Mouse (Mus musculus): ENCODE measurements around the gene Fam122a. TPM values are rescaled to one million over a fixed set of nuclear protein-coding genes. Genes with fewer than 3 reads are reported as not detected.

Fam122a gene
- polyA plus RNA-seq, 1 experiment from 2014 or later: 56.1 TPM

DNA sequence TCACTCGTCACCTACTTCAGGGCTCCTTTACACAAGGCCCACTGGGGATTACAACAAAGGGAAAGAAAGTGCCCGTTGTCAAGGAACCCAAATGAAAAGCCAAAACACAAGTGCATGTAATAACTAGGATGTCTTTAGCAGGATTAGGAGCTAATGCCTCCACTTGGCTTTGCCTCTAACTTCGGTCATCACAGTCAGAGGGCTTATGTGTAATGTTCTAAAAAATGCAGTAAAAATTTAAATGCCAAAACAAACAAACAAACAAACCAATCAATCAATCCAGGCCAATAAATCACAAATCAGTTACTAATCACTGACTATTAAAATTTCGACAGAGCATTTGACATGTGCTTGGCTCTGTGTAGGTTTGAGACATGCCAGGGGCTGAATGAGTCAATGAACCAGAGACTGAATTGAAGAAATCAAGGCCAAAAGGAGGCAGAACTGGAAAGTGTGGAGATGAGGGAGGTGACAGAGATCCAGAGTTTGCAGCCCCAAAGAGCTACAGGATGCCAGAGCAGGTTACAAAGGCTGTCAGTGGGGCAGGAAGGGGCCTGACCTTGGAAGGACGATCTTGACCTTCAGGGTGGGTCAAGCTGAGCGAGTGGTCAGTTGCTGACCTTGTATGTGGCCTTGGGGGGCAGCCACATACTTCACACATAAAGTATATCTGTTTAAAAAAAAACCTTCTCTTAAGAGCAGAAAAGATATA lies 21.8 kb downstream of the Fam122a start:
- Histone ChIP-seq H3K36me3 (no peaks in the 10 kb centered on the region), H3K4me2 (no peak overlapping the region), H3K4me3 (no peak overlapping the region), H3K27ac (ENCODE audit: poor library complexity, severe bottlenecking) (no peak overlapping the region), H3K9me3 (replicated peaks) (no peaks in the 10 kb centered on the region), H3K27me3 (replicated peaks) (no peaks in the 10 kb centered on the region), H3K4me1 (replicated peaks) (peaks cover 51% of the 10 kb centered on the region), H3K9ac (no peak overlapping the region)
- WGBS: 73% methylated on average over 6 of the region's 6 CpGs
- no peak for ATAC-seq (ENCODE audit: insufficient number of reproducible peaks, low FRiP score)

DNA sequence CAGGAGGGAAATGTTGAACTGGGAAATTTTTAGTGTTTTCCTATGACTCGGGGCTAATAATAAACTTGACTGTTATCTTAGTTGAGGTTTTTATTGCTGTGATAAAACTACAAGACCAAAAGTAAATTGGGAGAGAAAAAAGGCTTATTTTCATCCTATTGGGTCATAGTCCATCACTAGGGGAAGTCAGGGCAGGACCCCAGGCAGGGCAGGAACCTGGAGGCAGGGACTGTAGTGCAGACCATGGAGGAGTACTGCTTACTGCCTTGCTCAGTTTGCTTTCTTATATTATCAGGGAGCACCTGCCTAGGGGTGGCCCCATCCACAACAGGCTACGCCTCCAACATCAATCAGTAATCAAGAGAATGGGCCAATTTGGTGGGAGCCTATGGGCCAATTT lies 22.7 kb downstream of the Fam122a start:
- no peaks in the 10 kb centered on the region for H3K9me3 ChIP-seq (replicated peaks)
- no peak overlapping the region for H3K4me3 ChIP-seq
- no peaks in the 10 kb centered on the region for H3K27me3 ChIP-seq (replicated peaks)
- peaks cover 55% of the 10 kb centered on the region for H3K4me1 ChIP-seq (replicated peaks)
- no peak overlapping the region for H3K4me2 ChIP-seq
- no peaks in the 10 kb centered on the region for H3K36me3 ChIP-seq
- H3K27ac ChIP-seq (ENCODE audit: poor library complexity, severe bottlenecking): no peak overlapping the region
- H3K9ac ChIP-seq: no peak overlapping the region
- WGBS: 85% methylated on average over 2 of the region's 2 CpGs
- no peak for ATAC-seq (ENCODE audit: insufficient number of reproducible peaks, low FRiP score)

DNA sequence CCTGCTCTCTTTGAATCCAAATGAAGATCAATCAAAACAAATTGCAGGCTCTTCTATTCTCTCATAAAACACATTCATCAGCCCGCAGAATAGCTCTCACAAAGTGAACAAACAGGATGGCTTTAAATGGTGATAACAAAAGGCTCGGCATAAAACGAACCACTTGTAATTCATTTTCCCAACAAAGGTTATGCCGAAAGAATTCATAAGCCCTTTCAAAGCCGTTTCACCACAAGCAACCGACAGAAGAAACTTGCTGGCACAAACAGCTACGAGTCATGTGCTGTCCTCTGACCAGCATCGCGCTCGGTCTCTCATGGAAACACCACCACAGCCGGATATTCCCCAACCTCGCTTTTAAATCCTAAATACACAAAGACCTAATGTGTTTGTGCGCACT lies 23.8 kb downstream of the Fam122a start:
- ATAC-seq (ENCODE audit: insufficient number of reproducible peaks, low FRiP score): no peak
- H3K9ac ChIP-seq: no peak overlapping the region
- H3K36me3 ChIP-seq: no peaks in the 10 kb centered on the region
- H3K4me1 ChIP-seq (replicated peaks): peaks cover 55% of the 10 kb centered on the region
- no peaks in the 10 kb centered on the region for H3K9me3 ChIP-seq (replicated peaks)
- H3K4me2 ChIP-seq: no peak overlapping the region
- no peak overlapping the region for H3K27ac ChIP-seq (ENCODE audit: poor library complexity, severe bottlenecking)
- 86% methylated on average over 13 of the region's 13 CpGs for WGBS
- H3K27me3 ChIP-seq (replicated peaks): no peaks in the 10 kb centered on the region
- no peak overlapping the region for H3K4me3 ChIP-seq

DNA sequence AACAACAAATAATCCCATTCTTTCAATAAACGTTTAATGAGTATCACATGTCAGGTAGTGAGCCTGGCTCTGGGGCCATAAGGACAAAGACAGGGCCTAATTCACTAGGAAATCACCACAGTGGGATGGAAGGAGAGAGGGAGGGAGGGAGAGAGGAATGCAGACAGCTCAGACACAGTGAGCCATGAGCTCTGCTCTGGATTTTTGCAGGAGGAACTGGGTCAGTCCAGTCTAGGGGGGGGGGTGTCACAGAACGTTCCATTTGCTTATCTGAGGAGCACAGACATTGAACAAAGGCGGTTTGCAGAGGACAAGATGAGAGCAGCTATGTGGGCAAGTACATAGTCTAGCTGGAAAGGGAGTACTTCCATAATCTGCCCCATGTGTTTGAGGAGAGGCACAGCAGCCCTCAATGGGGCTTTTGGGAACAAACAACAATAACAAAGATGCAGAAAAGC lies 24.7 kb downstream of the Fam122a start:
- ATAC-seq (ENCODE audit: insufficient number of reproducible peaks, low FRiP score): peak; percentile 83
- Histone ChIP-seq H3K27me3 (replicated peaks) (no peaks in the 10 kb centered on the region), H3K36me3 (no peaks in the 10 kb centered on the region), H3K9me3 (replicated peaks) (no peaks in the 10 kb centered on the region), H3K4me2 (0 out of 2 replicates have a peak overlapping the region, but pooled peaks have one; percentile 13), H3K9ac (no peak overlapping the region), H3K4me3 (no peak overlapping the region), H3K27ac (ENCODE audit: poor library complexity, severe bottlenecking) (peak overlapping the region; percentile 68), H3K4me1 (replicated peaks) (peaks cover 55% of the 10 kb centered on the region)
- 12% methylated on average over 3 of the region's 3 CpGs for WGBS

DNA sequence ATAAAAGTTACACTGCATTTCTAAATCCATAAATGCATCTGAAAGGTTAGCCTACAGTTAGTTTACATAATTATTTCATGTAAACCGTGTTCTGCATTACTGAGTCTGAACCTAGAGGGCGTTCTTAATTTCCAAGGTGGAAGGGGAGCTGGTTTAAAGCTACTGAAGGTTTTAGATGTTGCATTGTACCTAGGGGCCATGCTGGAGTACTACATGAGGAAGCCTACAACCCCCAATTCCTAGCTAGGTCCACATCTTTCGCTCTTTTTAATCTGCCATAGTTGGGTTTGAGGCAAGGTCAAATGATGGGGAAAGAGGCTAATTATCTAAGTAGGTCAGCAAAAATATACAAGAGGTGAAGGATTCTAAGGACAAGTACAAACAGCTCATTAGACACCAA lies 25.5 kb downstream of the Fam122a start:
- Histone ChIP-seq H3K27me3 (replicated peaks) (no peaks in the 10 kb centered on the region), H3K4me3 (no peak overlapping the region), H3K9me3 (replicated peaks) (no peaks in the 10 kb centered on the region), H3K27ac (ENCODE audit: poor library complexity, severe bottlenecking) (peak overlapping the region; percentile 68), H3K9ac (no peak overlapping the region), H3K4me1 (replicated peaks) (peaks cover 46% of the 10 kb centered on the region), H3K36me3 (no peaks in the 10 kb centered on the region), H3K4me2 (no peak overlapping the region)
- no peak for ATAC-seq (ENCODE audit: insufficient number of reproducible peaks, low FRiP score)
- 88% methylated on average over 3 of the region's 3 CpGs for WGBS

DNA sequence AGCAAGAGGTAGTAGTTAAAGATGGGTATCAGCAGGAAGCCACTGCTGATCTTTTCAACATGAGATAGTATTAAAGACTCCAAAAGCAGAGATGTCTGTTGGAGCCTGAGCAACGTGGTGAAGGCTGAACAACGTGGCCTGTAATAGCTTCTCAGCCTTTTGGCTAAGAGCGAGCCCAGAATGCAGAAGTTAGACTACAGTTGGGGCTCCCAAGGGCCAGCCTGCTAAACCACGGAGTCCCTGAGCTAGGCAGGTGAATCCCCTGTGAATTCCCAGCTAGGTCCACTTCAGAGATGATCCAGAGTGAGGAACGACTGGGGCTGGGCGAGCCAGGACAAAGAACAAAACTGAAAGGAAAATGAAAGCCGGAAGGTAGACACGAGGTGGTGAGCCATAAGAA lies 26.4 kb downstream of the Fam122a start:
- Histone ChIP-seq H3K9me3 (replicated peaks) (no peaks in the 10 kb centered on the region), H3K4me2 (no peak overlapping the region), H3K27me3 (replicated peaks) (no peaks in the 10 kb centered on the region), H3K4me1 (replicated peaks) (peaks cover 38% of the 10 kb centered on the region), H3K9ac (no peak overlapping the region), H3K27ac (ENCODE audit: poor library complexity, severe bottlenecking) (no peak overlapping the region), H3K36me3 (no peaks in the 10 kb centered on the region), H3K4me3 (no peak overlapping the region)
- WGBS: 91% methylated on average over 8 of the region's 8 CpGs
- ATAC-seq (ENCODE audit: insufficient number of reproducible peaks, low FRiP score): no peak

DNA sequence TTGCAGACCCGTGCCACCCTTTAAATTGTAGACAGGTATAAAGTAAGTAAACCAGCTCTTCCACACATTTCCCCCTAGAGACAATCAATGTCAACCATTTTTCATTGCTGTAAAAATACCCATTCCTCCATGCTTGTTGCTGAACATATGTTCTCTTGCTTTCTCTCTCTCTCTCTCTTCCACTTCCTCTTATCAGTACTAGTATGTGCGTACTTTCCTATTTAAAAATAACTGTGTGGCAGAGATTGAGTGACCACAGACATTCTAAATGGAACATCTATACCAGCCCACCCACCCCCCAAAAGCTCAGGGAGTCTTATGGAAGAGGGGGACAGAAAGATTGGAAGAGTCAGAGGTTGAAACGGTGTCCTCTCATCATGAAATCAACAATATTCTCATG lies 32.8 kb downstream of the Fam122a start:
- Histone ChIP-seq H3K9ac (no peak overlapping the region), H3K27me3 (replicated peaks) (no peaks in the 10 kb centered on the region), H3K4me2 (no peak overlapping the region), H3K4me1 (replicated peaks) (peaks cover 14% of the 10 kb centered on the region), H3K4me3 (no peak overlapping the region), H3K36me3 (peaks cover 8% of the 10 kb centered on the region; the same call in 1 of the 2 replicates), H3K9me3 (replicated peaks) (no peaks in the 10 kb centered on the region; the same call in 1 of the 2 replicates), H3K27ac (ENCODE audit: poor library complexity, severe bottlenecking) (no peak overlapping the region)
- ATAC-seq (ENCODE audit: insufficient number of reproducible peaks, low FRiP score): no peak
- 59% methylated on average over 3 of the region's 3 CpGs for WGBS

DNA sequence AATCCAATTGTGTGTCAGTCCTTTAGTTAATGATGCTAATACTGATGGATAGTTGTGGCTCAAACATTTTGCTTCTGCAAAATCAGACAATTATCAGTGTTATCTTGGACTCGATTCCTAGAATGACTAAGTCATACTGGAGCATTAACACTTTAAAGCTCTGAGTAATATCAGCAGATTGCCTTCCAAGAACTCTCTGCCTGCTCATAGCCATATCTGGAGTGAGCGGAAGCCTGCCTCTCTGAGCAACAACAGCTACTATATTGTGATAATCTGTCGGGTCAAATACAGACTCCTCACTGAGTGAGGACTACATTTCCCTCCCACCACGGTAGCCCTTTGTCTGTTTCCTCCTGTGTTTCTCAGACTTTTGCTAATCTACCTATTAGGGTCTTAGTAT lies 37.4 kb downstream of the Fam122a start:
- Histone ChIP-seq H3K9ac (no peak overlapping the region), H3K4me2 (no peak overlapping the region), H3K4me1 (replicated peaks) (peaks cover 14% of the 10 kb centered on the region), H3K4me3 (no peak overlapping the region), H3K9me3 (replicated peaks) (no peaks in the 10 kb centered on the region; the same call in 1 of the 2 replicates), H3K27me3 (replicated peaks) (no peaks in the 10 kb centered on the region), H3K36me3 (peaks cover 8% of the 10 kb centered on the region; the same call in 1 of the 2 replicates), H3K27ac (ENCODE audit: poor library complexity, severe bottlenecking) (peak overlapping the region; percentile 57; the same call in 1 of the 2 replicates)
- no peak for ATAC-seq (ENCODE audit: insufficient number of reproducible peaks, low FRiP score)
- 13% methylated on average over 4 of the region's 4 CpGs for WGBS

DNA sequence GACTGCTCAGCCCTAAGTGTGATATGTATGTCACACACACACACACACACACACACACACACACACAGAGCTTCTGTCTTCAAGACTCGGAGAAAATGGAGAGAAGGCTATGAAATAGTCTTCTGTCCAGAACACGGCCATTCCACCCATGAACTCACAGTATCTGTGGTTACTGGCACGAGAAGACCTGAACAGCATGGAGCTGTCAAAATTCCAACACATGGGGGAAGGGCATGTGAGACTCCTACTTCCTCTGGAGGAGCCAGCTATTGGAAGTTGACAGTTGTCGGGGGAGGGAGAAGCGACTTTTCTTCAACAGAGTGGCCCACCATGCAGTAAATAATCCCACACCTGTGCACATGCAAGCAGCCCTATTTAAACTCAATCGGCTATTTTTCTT lies 42.9 kb downstream of the Fam122a start:
- WGBS: 60% methylated on average over 6 of the region's 6 CpGs
- Histone ChIP-seq H3K4me2 (no peak overlapping the region), H3K27ac (ENCODE audit: poor library complexity, severe bottlenecking) (no peak overlapping the region), H3K27me3 (replicated peaks) (no peaks in the 10 kb centered on the region), H3K9ac (no peak overlapping the region), H3K4me1 (replicated peaks) (peaks cover 11% of the 10 kb centered on the region), H3K9me3 (replicated peaks) (no peaks in the 10 kb centered on the region), H3K36me3 (no peaks in the 10 kb centered on the region), H3K4me3 (no peak overlapping the region)
- ATAC-seq (ENCODE audit: insufficient number of reproducible peaks, low FRiP score): no peak

DNA sequence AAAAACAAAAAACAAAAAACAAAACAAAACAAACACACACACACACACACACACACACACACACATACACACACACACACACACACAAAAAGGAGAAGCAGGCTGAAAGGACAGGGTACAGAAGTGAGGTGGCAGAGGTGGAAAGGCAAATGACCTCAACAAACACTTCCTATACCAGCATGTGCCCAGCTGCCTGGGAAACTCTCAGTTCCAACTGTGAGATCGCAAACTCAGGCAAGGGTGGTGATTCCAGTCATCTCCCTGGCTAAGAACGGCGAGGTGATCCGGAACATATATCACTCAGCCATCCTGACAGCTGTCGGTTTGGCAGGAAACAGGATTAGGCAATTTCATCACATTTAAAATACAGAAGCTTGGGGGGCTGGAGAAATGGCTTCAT lies 44.7 kb downstream of the Fam122a start:
- ATAC-seq (ENCODE audit: insufficient number of reproducible peaks, low FRiP score): no peak
- no peaks in the 10 kb centered on the region for H3K9me3 ChIP-seq (replicated peaks)

DNA sequence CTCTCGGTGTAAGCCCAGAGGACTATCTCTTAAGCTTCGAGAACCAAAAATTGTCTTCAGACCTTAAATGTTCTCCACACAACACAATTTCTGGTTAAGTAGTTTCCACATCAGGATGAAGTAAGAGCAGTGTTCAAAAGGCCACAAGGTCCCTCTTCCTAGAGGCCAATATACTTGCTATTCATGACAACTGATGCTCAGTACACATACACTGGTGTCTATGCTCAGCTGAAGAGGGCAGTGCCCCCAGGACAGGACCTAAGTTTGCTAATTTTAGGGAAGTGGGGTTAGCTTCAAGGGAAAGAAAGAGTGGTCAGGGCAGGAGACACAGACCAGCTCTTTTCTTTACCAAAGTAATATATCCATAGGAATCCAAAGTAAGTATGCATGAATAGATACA lies 45.8 kb downstream of the Fam122a start:
- 90% methylated on average over 2 of the region's 2 CpGs for WGBS
- Histone ChIP-seq H3K27ac (ENCODE audit: poor library complexity, severe bottlenecking) (no peak overlapping the region), H3K9ac (no peak overlapping the region), H3K36me3 (no peaks in the 10 kb centered on the region), H3K27me3 (replicated peaks) (no peaks in the 10 kb centered on the region), H3K4me1 (replicated peaks) (peaks cover 21% of the 10 kb centered on the region), H3K4me3 (no peak overlapping the region), H3K4me2 (no peak overlapping the region), H3K9me3 (replicated peaks) (no peaks in the 10 kb centered on the region)
- no peak for ATAC-seq (ENCODE audit: insufficient number of reproducible peaks, low FRiP score)

More for the DNA sequence above, 44.7 kb downstream of the Fam122a start:
- 68% methylated on average over 5 of the region's 5 CpGs for WGBS
- no peak overlapping the region for H3K4me3 ChIP-seq
- no peak overlapping the region for H3K4me2 ChIP-seq
- H3K9ac ChIP-seq: no peak overlapping the region
- no peak overlapping the region for H3K27ac ChIP-seq (ENCODE audit: poor library complexity, severe bottlenecking)
- peaks cover 11% of the 10 kb centered on the region for H3K4me1 ChIP-seq (replicated peaks)
- no peaks in the 10 kb centered on the region for H3K36me3 ChIP-seq
- H3K27me3 ChIP-seq (replicated peaks): no peaks in the 10 kb centered on the region

DNA sequence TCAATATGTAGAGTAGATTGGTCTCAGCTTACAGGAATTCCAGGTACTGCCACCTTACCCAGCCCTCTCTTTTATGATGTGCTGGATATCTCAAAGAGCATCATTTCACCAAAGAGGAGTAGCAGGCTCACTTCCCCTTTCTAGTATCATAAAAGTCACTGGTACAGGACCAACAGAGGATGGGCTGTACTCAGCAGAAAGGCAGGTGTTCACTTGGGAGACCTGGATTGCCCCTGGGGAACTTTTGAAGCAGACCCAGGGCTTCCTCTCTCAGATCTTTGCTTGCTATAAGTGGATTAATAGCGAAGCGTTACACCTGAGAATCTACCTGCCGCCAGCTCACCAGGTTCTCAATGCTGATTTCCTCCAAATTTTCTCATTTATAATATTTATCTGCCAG lies 49.1 kb downstream of the Fam122a start:
- H3K9me3 ChIP-seq (replicated peaks): no peaks in the 10 kb centered on the region
- 88% methylated on average over 3 of the region's 3 CpGs for WGBS
- no peaks in the 10 kb centered on the region for H3K36me3 ChIP-seq
- H3K27ac ChIP-seq (ENCODE audit: poor library complexity, severe bottlenecking): no peak overlapping the region
- ATAC-seq (ENCODE audit: insufficient number of reproducible peaks, low FRiP score): no peak
- H3K4me1 ChIP-seq (replicated peaks): peaks cover 15% of the 10 kb centered on the region
- H3K9ac ChIP-seq: no peak overlapping the region
- no peak overlapping the region for H3K4me3 ChIP-seq
- no peaks in the 10 kb centered on the region for H3K27me3 ChIP-seq (replicated peaks)
- no peak overlapping the region for H3K4me2 ChIP-seq
